Mouse (Mus musculus): ENCODE data around the gene Paqr8.

GRCm38 (mm10) chr1:20890941-20891399, 564 bp downstream of the Paqr8 start:
- TF ChIP-seq CTCF (IDR thresholded peaks at IDR 0.05; ENCODE audit: low read depth, low read length) (peak; percentile 73), POLR2A (IDR thresholded peaks at IDR 0.05; ENCODE audit: borderline replicate concordance, low read depth, low read length) (no peak)

Data from bone marrow macrophage, adult 2 months (primary cell).